Mouse (Mus musculus) kidney, adult 2 months (tissue): ENCODE data around the gene Osm.

Source experiments
- CTCF ChIP-seq: fragments of 200-500 bp; conservative IDR thresholded peaks from 2 replicates; pipeline ENCODE4 v1.5.1; 2011; ENCODE audit warnings: low read depth, mild to moderate bottlenecking, control low read depth, low read length, moderate library complexity, mixed read lengths; ENCODE audit not compliant: insufficient read depth, insufficient read length
- POLR2A ChIP-seq: fragments of 200-500 bp; IDR thresholded peaks from one replicate; pipeline ENCODE4 v1.6.1; 2011; ENCODE audit warnings: low read depth, low read length, control low read depth

GRCm38 (mm10) chr11:4267202-4267578 lies 31.0 kb downstream of the Osm start:
- TF ChIP-seq POLR2A = no peak
- no peak for TF ChIP-seq CTCF
